Mouse (Mus musculus) R1 (cell line): ENCODE results near the gene Stpg4.

Experiments
- DNase-seq: peaks from one replicate; pipeline ENCODE4 v3.0.0-alpha.2; 2018; ENCODE audit warnings: low read depth, low spot score

Gene Stpg4

GRCm38 (mm10) chr17:87350471-87351240 is 76.9 kb downstream of the Stpg4 start:
- peak; percentile 71 for DNase-seq

- no peak for DNase-seq
Measured at GRCm38 (mm10) chr17:87349575-87349974, 78.0 kb downstream of the Stpg4 start.

- DNase-seq: no peak
Measured at GRCm38 (mm10) chr17:87349069-87349468, 78.5 kb downstream of the Stpg4 start.

- DNase-seq: no peak
Measured at GRCm38 (mm10) chr17:87348353-87348752, 79.2 kb downstream of the Stpg4 start.

- DNase-seq: no peak
Measured at GRCm38 (mm10) chr17:87345252-87345593, 82.3 kb downstream of the Stpg4 start.

DNA sequence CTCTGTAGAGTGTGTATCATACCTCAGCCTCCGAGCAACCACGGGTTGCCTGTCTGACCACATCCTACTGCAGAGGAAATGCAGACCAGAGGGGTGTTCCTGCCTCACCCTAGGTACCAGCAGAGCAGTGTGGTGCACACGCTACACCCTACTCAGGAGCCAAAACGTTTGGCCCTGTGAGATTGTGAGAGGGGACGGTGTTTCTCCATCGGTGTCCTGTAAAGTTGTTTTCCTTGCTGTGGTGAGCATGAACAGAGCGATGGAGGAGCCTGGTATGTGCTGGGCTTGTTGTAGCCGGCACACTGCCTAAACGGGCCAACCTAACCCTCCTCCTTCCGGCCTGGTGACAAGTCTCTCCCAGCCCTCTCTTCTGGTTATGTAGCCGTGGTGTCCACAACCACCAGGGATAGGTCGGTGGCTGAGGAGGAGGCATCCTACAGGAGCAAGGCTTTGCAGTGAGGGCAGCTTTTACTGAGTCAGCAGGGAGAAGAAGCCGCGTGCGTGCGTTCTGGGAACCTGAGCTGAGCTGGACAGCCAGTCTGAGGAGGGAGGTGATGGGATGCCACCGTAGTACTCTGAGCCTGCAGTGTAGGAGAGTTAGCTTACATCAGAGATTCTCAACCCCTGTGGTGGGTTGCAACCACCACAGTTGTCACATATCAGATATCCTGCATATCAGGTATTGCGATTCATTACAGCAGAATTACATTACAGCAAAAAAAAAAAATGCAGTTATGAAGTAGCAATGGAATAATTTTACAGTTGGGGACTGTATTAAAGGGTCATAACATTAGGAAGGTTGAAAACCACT is 82.9 kb downstream of the Stpg4 start:
- DNase-seq: no peak

GRCm38 (mm10) chr17:87343060-87343703 is 84.4 kb downstream of the Stpg4 start:
- DNase-seq: no peak
